Mouse (Mus musculus): ENCODE data around the gene Pgr.

Gene Pgr

DNA sequence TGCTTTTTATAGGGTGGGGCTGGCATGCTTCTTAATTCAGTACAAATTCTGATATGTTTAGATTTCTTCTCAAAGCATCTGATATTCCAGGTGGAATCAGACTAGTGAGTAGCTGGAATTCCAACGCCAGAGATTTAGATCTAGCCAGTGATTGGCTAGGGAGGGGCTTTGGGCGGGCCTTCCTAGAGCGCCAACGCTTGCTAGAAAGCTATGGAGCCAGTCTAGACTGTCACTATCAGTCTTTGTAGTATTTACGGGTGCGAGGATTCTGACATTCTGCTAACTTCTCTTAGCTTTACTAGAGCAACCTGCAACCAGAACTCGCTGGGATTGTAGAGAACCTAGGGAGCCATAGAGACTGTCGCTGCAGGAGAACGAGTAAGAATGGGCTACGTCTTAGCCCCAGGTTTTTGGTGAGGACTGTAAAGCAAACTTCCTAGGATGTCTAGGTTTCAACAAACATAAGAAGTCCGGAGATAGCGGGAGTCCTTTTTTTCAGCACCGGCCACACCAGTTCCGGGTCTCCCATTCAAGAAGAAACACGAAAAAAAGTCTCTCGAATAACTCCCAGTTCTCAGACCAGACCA, at the start of gene Pgr:
Pgr (plus strand) TSS at position 218 of the 587 bp plus-strand sequence.
- ATAC-seq (ENCODE audit: insufficient number of reproducible peaks, low FRiP score, low TSS enrichment) = no peak

DNA sequence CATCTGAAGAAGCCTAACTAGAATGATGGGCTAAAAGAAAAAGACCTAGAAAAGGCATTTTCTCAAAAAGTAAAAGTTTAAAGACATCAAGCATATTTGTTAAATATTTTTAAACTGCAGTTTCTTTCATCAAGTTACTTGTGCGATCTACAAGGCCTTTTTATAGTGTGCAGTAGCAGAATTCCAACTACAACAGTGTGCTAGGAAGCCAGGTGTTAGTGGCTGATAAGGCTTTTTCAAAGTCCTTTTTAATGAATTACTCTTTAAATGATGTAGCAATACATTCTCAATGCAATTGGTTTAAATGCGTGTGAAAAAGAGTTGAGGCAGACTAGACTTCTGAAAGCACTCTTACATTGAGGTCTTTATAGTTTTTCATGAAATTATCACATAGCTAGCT, 42.2 kb upstream of the Pgr start:
- no peak for ATAC-seq (ENCODE audit: insufficient number of reproducible peaks, low FRiP score, low TSS enrichment)

DNA sequence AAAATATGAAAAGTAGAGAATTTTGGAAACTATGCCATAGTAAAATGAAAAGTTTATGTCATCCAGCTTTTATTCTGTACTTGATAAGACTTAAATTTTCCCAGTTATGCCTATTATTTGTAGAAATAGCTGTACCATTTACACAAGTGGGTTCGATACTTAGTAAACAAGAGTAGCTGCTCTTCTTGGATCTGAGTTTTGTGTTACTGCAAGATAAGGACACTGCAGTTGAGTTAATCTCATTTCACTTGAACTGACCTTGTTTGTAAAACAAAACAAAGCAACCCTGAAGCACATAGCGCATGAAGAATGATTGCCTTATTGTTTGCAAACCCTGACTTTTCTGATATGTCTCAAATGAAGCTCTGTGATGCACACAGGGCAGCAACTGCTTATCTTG, 31.1 kb upstream of the Pgr start:
- no peak for ATAC-seq (ENCODE audit: insufficient number of reproducible peaks, low FRiP score, low TSS enrichment)

DNA sequence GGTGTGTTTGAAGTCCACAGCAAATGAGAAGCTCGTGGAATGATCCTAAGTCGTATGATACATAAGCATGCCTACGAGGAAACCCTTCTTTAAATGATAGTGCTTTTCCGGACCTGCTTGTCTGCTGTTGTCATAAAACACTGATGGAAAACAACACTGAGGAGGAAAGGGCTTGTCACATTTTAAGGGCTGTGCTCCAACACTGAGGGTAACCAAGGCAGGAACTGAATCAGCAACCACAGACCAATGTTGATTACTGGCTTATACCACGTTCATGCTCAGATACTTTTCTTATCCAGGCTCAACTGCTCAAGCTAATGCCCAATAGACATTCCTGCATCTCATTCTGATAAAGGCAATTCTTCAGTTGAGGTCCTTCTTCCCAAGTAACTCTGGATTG, 4.4 kb upstream of the Pgr start:
- no peak for ATAC-seq (ENCODE audit: insufficient number of reproducible peaks, low FRiP score, low TSS enrichment)

DNA sequence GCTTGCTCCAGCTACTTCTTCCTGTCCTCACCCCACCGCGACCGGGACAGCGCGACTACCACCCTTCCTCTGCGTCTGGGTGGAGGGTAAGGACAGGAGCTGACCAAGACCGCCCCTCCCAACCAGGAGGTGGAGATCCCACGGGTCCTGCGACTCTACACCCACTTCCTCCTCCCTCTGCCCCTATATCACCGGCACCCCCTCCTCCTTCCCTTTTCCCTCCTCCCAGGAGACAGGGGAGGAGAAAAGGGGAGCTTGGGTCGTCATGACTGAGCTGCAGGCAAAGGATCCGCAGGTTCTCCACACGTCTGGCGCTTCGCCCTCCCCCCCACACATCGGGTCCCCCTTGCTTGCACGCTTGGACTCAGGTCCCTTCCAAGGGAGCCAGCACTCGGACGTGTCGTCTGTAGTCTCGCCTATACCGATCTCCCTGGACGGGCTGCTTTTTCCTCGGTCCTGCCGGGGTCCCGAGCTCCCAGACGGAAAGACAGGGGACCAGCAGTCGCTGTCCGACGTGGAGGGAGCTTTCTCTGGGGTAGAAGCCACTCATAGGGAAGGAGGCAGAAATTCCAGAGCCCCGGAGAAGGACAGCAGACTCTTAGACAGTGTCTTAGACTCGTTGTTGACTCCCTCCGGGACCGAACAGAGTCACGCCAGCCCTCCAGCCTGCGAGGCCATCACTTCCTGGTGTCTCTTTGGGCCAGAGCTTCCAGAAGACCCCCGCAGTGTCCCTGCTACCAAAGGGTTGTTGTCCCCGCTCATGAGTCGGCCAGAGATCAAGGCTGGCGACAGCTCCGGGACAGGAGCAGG, 775 bp downstream of the Pgr start:
- peak; percentile 21; the same call in 1 of the 2 replicates for ATAC-seq (ENCODE audit: insufficient number of reproducible peaks, low FRiP score, low TSS enrichment)

DNA sequence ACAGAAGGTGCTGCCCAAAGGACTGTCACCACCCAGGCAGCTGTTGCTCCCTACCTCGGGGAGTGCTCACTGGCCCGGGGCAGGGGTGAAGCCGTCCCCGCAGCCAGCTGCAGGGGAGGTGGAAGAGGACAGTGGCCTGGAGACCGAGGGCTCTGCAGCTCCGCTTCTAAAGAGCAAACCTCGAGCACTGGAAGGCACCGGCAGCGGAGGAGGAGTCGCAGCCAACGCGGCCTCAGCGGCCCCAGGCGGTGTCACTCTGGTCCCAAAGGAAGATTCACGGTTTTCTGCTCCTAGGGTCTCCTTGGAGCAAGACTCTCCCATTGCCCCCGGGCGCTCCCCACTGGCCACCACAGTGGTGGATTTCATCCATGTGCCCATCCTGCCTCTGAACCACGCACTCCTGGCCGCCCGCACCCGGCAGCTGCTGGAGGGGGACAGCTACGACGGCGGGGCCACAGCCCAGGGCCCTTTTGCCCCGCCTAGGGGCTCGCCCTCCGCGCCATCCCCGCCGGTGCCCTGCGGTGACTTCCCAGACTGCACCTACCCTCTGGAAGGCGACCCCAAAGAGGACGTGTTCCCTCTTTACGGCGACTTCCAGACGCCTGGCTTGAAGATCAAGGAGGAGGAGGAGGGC, 1.5 kb downstream of the Pgr start:
- peak; percentile 13 for ATAC-seq (ENCODE audit: insufficient number of reproducible peaks, low FRiP score, low TSS enrichment)

DNA sequence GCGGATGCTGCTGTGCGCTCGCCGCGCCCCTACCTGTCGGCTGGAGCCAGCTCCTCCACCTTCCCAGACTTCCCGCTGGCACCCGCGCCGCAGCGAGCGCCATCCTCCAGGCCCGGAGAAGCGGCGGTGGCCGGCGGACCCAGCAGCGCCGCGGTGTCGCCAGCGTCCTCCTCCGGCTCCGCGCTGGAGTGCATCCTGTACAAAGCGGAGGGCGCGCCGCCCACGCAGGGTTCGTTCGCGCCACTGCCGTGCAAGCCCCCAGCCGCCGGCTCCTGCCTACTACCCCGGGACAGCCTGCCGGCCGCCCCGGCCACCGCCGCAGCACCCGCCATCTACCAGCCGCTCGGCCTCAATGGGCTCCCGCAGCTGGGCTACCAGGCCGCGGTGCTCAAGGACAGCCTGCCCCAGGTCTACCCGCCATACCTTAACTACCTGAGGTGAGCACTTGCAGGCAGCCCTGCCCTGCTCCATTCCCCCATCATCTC, 2.1 kb downstream of the Pgr start:
- peak; percentile 60 for ATAC-seq (ENCODE audit: insufficient number of reproducible peaks, low FRiP score, low TSS enrichment)

DNA sequence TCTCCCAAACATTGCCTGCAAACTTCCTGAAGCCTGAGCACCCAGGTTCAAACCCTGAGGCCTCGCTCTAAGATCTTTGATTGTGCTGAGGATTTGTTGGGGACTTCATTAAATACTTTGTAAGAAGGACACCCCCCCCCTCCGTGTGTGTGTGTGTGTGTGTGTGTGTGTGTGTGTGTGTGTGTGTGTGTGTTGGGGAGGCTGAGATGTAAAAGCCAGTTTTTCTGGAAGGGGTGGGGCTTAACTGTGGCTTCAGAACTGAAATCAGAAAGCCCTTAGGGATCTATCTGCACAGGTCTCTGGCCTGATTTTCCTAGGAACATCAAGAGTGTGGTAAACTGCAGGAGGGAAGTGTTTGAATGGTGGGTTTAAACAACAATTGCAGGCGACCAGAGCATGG, 2.6 kb downstream of the Pgr start:
- ATAC-seq (ENCODE audit: insufficient number of reproducible peaks, low FRiP score, low TSS enrichment) = no peak

DNA sequence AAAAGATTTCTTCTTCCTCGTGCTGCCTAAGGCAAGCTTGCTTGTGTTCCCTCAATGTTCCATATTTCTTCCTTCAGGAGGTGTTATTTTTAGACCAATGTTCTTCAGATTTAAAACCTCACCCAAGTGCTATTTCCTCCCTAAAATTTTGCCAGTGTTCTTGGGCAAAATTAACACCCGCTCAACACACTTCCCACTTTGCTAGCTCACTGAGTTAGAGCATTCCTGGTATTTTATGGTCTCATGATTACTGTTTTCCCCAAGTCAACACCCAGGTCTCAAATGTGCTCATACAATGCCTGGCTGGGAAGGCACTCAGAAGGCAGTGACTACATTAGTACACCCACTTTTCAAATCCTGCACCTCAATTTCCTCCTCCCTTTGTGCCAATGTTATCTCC, 27.9 kb downstream of the Pgr start:
- no peak for ATAC-seq (ENCODE audit: insufficient number of reproducible peaks, low FRiP score, low TSS enrichment)

DNA sequence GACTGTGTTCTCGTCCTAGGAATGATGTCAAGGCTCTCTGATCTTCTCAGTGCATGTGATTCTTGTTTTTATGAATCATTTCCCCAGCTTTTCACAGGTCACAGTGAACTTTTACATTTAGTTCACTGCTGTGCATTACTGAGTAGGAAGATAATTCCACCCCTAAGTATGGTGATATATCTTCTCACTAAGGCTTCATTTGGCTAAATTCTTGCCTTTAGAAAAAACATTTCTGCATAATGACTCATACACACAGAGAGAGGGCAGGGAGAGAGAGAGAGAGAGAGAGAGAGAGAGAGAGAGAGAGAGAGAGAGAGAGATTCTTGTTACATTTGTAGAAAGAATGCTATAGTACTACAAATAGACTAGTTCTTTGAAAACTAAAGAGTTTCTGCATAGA, 38.1 kb downstream of the Pgr start:
- no peak for ATAC-seq (ENCODE audit: insufficient number of reproducible peaks, low FRiP score, low TSS enrichment)

DNA sequence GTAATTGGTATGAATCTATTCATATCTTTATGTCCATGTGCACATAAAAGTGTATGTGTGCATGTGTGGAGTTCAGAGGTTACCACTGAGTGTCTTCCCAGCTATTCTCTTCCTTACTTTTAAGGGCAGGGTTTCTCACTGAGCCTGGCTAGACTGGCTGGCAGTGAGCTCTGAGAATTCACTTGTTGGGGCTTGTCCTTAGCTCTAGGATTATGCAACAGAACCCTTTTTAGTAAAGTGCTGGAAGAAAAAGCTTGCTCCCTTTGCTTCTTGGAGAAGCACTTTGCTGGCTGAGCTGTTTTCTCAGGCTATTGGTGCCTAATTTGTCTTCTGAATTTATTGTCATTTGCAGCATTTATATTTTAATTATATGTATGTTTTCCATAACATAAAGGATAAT, 53.7 kb downstream of the Pgr start:
- no peak for ATAC-seq (ENCODE audit: insufficient number of reproducible peaks, low FRiP score, low TSS enrichment)

DNA sequence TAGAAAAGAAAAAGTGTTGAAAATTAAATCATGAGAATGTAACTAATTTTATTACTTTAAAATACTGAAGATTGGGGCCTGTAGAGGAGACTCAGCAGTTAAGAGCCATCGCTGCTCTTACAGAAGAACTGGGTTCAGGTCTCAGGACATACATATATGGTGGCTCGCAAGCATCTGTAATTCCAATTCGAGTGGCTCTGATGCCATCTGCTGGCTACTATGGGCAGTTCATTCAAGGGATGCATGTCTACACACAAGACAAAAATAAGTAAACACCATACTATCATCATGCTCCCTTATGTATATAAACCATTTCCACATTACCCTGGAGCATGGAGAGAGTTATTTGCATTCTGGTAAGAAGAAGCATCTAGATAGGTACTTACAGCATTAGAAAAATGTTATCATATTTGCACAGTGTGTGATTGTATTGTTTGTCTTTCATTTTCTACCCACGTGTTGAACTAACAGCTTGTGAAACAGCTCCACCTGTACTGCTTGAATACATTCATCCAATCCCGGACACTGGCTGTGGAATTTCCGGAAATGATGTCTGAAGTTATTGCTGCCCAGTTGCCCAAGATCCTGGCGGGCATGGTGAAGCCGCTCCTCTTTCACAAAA, 65.0 kb downstream of the Pgr start:
- ATAC-seq (ENCODE audit: insufficient number of reproducible peaks, low FRiP score, low TSS enrichment) = no peak

DNA sequence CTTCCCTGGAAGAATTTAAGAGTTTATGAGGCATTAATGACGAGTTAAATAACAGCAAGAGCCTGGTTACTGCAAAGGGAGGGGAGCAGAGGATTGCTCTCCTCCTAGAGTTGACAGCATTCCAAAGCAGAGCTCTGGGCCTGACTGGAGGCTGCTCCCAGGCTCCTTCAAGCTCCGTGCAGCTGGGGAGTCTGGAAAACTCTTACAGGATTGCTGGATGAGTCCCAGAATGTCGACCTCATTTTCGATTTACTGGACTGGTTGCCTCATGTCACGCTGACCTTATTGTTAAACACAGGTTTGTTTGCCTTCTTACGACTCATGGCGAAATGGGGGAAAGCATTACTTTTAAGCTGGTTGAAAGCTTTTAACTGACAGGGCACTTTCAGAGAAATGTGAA, 70.6 kb downstream of the Pgr start:
- no peak for ATAC-seq (ENCODE audit: insufficient number of reproducible peaks, low FRiP score, low TSS enrichment)

DNA sequence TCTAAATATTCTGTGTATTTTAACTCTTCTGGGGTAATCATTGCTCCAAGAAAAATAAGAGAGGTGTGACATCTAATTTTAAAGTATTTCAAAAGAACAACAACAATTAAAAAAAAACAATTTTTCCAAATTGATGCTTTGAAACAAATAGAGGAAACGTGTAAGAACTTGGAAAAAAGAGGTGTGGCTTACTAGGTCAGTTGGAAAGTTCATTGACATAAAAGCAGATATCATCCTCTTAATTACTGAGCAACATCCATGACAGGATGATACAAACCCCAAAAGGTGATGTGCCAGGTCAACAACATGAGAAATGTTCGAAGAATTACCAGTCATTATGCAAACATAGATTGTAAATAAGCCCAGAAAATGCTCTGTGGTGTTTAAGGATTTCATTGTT, 71.9 kb downstream of the Pgr start, which contains the start of gene Gm16485:
Gm16485 (plus strand) TSS at position 301 of the 400 bp plus-strand sequence.
- ATAC-seq (ENCODE audit: insufficient number of reproducible peaks, low FRiP score, low TSS enrichment) = no peak

DNA sequence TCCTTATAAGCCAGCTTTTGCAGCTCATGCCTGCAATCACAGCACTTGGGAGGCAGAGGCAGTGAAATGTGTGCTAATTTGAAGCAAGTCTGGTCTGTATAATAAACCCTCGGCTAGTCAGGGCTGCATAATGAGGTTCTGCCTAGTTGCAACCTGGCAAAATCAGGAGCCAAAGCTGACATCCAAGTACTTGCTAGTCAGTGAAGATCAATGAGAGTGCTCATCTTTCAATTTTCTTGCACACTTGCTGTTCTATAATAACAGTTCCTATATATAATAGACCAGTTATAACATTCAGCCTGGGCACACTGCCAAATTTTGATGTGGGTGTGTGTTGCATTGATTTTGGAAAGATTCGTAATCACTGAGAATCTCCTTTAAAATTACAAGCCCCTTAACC, 78.1 kb downstream of the Pgr start:
- ATAC-seq (ENCODE audit: insufficient number of reproducible peaks, low FRiP score, low TSS enrichment) = no peak

DNA sequence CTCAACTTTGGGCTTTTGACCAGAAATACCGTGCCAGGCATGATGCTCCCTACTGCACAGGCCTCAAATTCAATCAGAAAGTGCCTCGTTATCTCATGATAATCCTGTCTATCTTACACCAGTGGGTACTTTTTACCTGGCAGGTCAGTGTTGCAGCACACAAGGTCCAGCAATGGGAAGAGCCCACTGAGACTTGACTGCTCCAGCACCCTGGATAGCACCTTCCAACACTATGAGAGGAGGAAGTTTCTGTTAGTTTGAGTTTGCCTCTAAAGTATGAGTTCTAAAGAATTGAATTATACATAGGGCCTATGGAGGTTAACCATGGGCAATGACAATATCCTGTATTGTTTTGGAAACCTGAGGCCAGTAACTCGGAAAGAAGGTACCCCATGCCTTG, 82.7 kb downstream of the Pgr start:
- no peak for ATAC-seq (ENCODE audit: insufficient number of reproducible peaks, low FRiP score, low TSS enrichment)

DNA sequence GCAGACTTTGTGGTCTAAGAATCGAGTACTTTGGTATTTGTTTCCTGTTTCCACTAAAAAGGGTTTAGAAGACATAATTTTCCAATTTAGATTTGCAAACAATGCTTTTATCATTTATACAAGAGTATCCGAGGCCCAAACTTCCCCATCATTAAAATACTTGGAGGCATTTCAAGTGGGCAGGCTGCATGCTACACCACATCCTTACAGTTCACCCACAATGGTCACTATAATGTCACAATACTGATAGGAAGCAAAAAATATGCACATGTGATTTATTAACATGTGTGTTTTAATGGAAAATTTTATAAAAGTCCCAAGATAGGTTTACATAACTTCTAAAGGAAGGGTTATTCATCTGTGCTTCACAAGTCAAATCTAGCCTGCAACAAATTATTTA, 96.9 kb downstream of the Pgr start:
- ATAC-seq (ENCODE audit: insufficient number of reproducible peaks, low FRiP score, low TSS enrichment) = no peak

DNA sequence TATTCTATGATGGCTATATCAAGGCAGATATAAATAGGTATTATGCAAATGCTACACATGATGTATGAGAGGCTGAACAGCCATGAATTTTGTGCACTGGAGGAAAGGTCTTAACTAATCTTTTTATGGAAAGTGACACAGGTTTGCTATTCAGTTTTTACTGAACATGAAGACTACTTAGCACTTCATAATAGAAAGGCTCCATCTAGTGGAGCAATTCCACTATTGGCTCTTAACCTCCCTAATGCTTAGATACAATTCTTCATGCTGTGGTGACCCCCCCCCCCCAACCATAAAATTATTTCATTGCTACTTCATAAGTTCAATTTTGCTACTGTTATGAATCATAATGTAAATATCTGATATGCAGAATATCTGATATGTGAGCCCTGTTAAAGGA, 101.5 kb downstream of the Pgr start:
- ATAC-seq (ENCODE audit: insufficient number of reproducible peaks, low FRiP score, low TSS enrichment) = no peak

DNA sequence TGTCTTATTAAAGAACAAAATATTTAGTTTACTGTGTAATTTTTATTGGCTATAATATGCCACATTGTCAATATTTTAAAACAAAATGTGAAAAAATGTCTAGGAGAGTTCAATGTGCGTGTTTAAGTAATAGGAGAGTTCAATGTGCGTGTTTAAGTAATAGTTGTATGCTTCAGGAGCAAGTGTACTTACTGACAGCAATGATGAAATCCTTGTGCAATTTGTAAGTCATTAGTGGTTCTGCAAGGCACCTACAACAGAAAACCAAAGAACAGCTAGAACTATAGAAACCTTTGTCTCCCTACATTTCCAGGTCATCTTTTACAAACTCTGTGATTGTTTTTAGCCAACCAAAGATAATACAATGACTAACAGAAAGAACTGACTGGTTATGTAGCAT, 115.5 kb downstream of the Pgr start:
- no peak for ATAC-seq (ENCODE audit: insufficient number of reproducible peaks, low FRiP score, low TSS enrichment)

All from cerebellum, adult (tissue).